Mouse (Mus musculus) megakaryocyte, embryonic 14.5 days (primary cell): ENCODE data around the gene St5. TPM values are rescaled to one million over a fixed set of nuclear protein-coding genes. Genes with fewer than 3 reads are reported as not detected.
A peak's percentile ranks its signal among the peaks of the same experiment; 100 is the strongest.

ENCODE experiments used
- H3K27me3 ChIP-seq: replicated peaks from 2 replicates; pipeline ENCODE3; 2012; ENCODE audit warnings: inconsistent platforms
- H3K36me3 ChIP-seq: replicated peaks from 2 replicates; pipeline ENCODE3; 2012; ENCODE audit warnings: low read length, inconsistent platforms, mixed read lengths
- H3K4me1 ChIP-seq: 2 replicates; pipeline ENCODE4 v1.6.1; 2012; ENCODE audit warnings: inconsistent platforms
- H3K4me3 ChIP-seq: replicated peaks from 2 replicates; pipeline ENCODE3; 2012; ENCODE audit warnings: moderate library complexity, mild to moderate bottlenecking, inconsistent platforms
- H3K9me3 ChIP-seq: 2 replicates; pipeline ENCODE4 v1.6.1; 2012; ENCODE audit warnings: inconsistent platforms
- FLI1 ChIP-seq: IDR thresholded peaks from 2 replicates; pipeline ENCODE4 v1.6.1; 2012; ENCODE audit warnings: low read length, inconsistent platforms, mixed read lengths
- GATA1 ChIP-seq: IDR thresholded peaks from 3 replicates; pipeline ENCODE4 v1.6.1; 2012; ENCODE audit warnings: mixed read lengths, low read length, inconsistent platforms, borderline replicate concordance
- polyA plus RNA-seq: library from polyadenylated mRNA; stranded (reverse); fragments of >175 nt; gene quantifications from 2 replicates; pipeline ENCODE4 v1.2.3, GENCODE M21; 2012; ENCODE audit warnings: low replicate concordance; ENCODE audit not compliant: insufficient read depth

Gene St5
- polyA plus RNA-seq, 1 experiment, result 1.1 TPM

GRCm38 (mm10) chr7:109704016-109704377 is 592 bp upstream of the St5 start:
- Histone ChIP-seq H3K4me1 (peaks cover 68% of the 10 kb centered on the region), H3K27me3 (no peaks in the 10 kb centered on the region), H3K9me3 (no peaks in the 10 kb centered on the region), H3K36me3 (peaks cover 25% of the 10 kb centered on the region), H3K4me3 (peak overlapping the region; percentile 99)
- TF ChIP-seq GATA1 (no peak), FLI1 (no peak)

GRCm38 (mm10) chr7:109702721-109703120 is 684 bp downstream of the St5 start:
- H3K4me3 ChIP-seq, result peak overlapping the region; percentile 99

DNA sequence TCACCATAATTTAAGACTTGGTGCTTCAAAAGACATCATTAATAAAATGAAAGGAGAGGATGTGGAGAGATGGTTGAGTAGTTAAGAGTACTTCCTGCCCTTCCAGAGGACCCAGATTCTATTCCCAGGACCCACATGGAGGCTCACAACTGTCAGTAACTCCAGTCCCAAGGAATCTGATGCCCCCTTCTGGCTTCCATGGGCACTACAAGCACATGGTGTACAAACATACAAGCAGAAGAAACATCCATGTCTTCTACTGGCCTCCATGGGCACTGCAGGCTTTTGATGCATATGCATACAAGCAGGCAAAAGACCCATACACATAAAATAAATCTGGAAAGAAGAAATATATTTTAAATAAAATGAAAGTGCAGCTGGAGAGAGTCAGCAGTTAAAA is 3.2 kb downstream of the St5 start:
- H3K9me3 ChIP-seq, result 0 out of 2 replicates have a peak, but pooled peaks cover 3% of the 10 kb centered on the region
- H3K4me3 ChIP-seq, result no peak overlapping the region
- TF ChIP-seq GATA1 (no peak), FLI1 (no peak)
- peaks cover 42% of the 10 kb centered on the region for H3K4me1 ChIP-seq
- H3K27me3 ChIP-seq, result no peaks in the 10 kb centered on the region
- peaks cover 3% of the 10 kb centered on the region for H3K36me3 ChIP-seq

More at GRCm38 (mm10) chr7:109702721-109703120, 684 bp downstream of the St5 start:
- peaks cover 13% of the 10 kb centered on the region for H3K36me3 ChIP-seq
- no peaks in the 10 kb centered on the region for H3K27me3 ChIP-seq
- H3K9me3 ChIP-seq, result no peaks in the 10 kb centered on the region
- no peak for TF ChIP-seq FLI1
- H3K4me1 ChIP-seq, result peaks cover 67% of the 10 kb centered on the region

- H3K9me3 ChIP-seq, result 0 out of 2 replicates have a peak, but pooled peaks cover 6% of the 10 kb centered on the region
Observed at GRCm38 (mm10) chr7:109695339-109695726, 8.1 kb downstream of the St5 start.

GRCm38 (mm10) chr7:109694576-109695338 is 8.6 kb downstream of the St5 start:
- 0 out of 2 replicates have a peak, but pooled peaks cover 6% of the 10 kb centered on the region for H3K9me3 ChIP-seq
- TF ChIP-seq FLI1, result no peak
- no peak for TF ChIP-seq GATA1

More at GRCm38 (mm10) chr7:109695339-109695726, 8.1 kb downstream of the St5 start:
- no peak for TF ChIP-seq FLI1
- Histone ChIP-seq H3K36me3 (no peaks in the 10 kb centered on the region), H3K4me1 (peaks cover 13% of the 10 kb centered on the region), H3K27me3 (peaks cover 4% of the 10 kb centered on the region), H3K4me3 (no peak overlapping the region)

DNA sequence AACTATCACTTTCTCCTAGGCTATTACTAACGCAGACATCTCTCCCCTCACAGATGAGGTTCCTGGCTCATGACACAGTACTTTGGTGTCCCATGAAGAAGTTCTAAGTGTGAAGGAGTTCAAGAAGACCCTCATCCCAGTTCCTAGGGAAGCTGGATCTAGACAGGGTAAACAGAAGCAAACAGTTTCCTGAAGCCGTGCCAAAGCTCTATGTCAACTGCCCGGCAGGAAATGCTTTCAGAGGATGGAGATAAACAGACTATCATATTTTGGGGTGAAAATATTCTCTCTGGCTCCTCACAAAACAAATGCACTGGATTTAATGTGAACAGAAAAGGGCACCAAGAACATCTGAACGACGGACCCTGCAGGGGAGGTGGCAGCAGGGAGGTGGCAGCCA is 12.4 kb downstream of the St5 start:
- H3K4me1 ChIP-seq, result peaks cover 18% of the 10 kb centered on the region
- 0 out of 2 replicates have a peak, but pooled peaks cover 6% of the 10 kb centered on the region for H3K9me3 ChIP-seq
- no peak overlapping the region for H3K4me3 ChIP-seq
- no peak for TF ChIP-seq FLI1
- TF ChIP-seq GATA1, result no peak
- peaks cover 4% of the 10 kb centered on the region for H3K27me3 ChIP-seq
- H3K36me3 ChIP-seq, result no peaks in the 10 kb centered on the region

More at GRCm38 (mm10) chr7:109694576-109695338, 8.6 kb downstream of the St5 start:
- Histone ChIP-seq H3K27me3 (peaks cover 4% of the 10 kb centered on the region), H3K4me1 (peaks cover 13% of the 10 kb centered on the region), H3K36me3 (no peaks in the 10 kb centered on the region), H3K4me3 (no peak overlapping the region)

- 0 out of 2 replicates have a peak, but pooled peaks cover 2% of the 10 kb centered on the region for H3K9me3 ChIP-seq
- TF ChIP-seq GATA1, result no peak
- no peak for TF ChIP-seq FLI1
- H3K36me3 ChIP-seq, result no peaks in the 10 kb centered on the region
- peaks cover 4% of the 10 kb centered on the region for H3K27me3 ChIP-seq
- peaks cover 19% of the 10 kb centered on the region for H3K4me1 ChIP-seq
- H3K4me3 ChIP-seq, result no peak overlapping the region
Observed at GRCm38 (mm10) chr7:109690101-109690500, 13.3 kb downstream of the St5 start.

GRCm38 (mm10) chr7:109686585-109687128 is 16.7 kb downstream of the St5 start:
- H3K4me3 ChIP-seq, result no peak overlapping the region
- TF ChIP-seq GATA1, result no peak
- TF ChIP-seq FLI1, result no peak

DNA sequence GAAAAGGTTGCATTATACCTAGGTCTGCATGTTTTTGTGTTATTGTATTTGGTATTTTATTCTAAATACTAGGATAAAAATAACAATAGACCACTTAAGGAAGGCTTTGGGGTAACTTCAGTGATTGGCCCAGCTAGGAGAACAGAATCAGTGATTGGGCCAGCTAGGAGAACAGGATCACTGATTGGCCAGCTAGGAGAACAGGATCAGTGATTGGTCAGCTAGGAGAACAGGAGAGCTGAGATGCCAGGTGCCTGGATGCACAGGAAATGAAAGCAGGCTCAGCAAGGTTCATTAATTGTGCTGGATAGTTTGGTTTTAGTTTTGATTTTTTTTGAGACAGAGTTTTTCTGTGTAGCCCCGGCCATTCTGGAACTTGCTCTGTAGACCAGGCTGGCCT is 22.5 kb downstream of the St5 start:
- TF ChIP-seq GATA1 (no peak), FLI1 (no peak)
- H3K4me1 ChIP-seq, result peaks cover 6% of the 10 kb centered on the region
- H3K27me3 ChIP-seq, result peaks cover 4% of the 10 kb centered on the region
- no peak overlapping the region for H3K4me3 ChIP-seq
- H3K9me3 ChIP-seq, result peaks cover 13% of the 10 kb centered on the region
- H3K36me3 ChIP-seq, result no peaks in the 10 kb centered on the region

More at GRCm38 (mm10) chr7:109686585-109687128, 16.7 kb downstream of the St5 start:
- peaks cover 21% of the 10 kb centered on the region for H3K4me1 ChIP-seq
- H3K9me3 ChIP-seq, result 0 out of 2 replicates have a peak, but pooled peaks cover 4% of the 10 kb centered on the region
- H3K36me3 ChIP-seq, result no peaks in the 10 kb centered on the region
- H3K27me3 ChIP-seq, result peaks cover 4% of the 10 kb centered on the region

GRCm38 (mm10) chr7:109680284-109680683 is 23.1 kb downstream of the St5 start:
- Histone ChIP-seq H3K27me3 (peaks cover 4% of the 10 kb centered on the region), H3K4me1 (peaks cover 12% of the 10 kb centered on the region), H3K36me3 (no peaks in the 10 kb centered on the region), H3K4me3 (no peak overlapping the region), H3K9me3 (peaks cover 13% of the 10 kb centered on the region)
- TF ChIP-seq FLI1 (no peak), GATA1 (no peak)
